Mouse (Mus musculus) midbrain, embryonic 12.5 days (tissue): ENCODE measurements around the gene Patz1. TPM values are rescaled to one million over a fixed set of nuclear protein-coding genes. Genes with fewer than 3 reads are reported as not detected.
A peak's percentile ranks its signal among the peaks of the same experiment; 100 is the strongest.

Experiments
- ATAC-seq: fragments of 200-750 bp; cut with Nextera tagmentation; 2 replicates; pipeline ENCODE4 v1.8.0; 2017; ENCODE audit warnings: low read depth, moderate TSS enrichment, moderate library complexity; ENCODE audit not compliant: low FRiP score
- H3K27ac ChIP-seq: fragments of 300-500 bp; sonication (generic); replicated peaks from 2 replicates; pipeline ENCODE4 v1.5.1; 2016; ENCODE audit warnings: mild to moderate bottlenecking
- H3K27me3 ChIP-seq: fragments of 300-500 bp; sonication (generic); 2 replicates; pipeline ENCODE4 v1.6.1; 2016; ENCODE audit warnings: mild to moderate bottlenecking
- H3K36me3 ChIP-seq: fragments of 300-500 bp; sonication (generic); 2 replicates; pipeline ENCODE4 v1.6.1; 2016
- H3K4me1 ChIP-seq: fragments of 300-500 bp; sonication (generic); 2 replicates; pipeline ENCODE4 v1.6.1; 2016
- H3K4me2 ChIP-seq: fragments of 300-500 bp; sonication (generic); replicated peaks from 2 replicates; pipeline ENCODE4 v1.6.1; 2016; ENCODE audit warnings: mild to moderate bottlenecking, moderate library complexity
- H3K4me3 ChIP-seq: fragments of 300-500 bp; sonication (generic); 2 replicates; pipeline ENCODE4 v1.5.1; 2016; ENCODE audit warnings: mild to moderate bottlenecking
- H3K9ac ChIP-seq: fragments of 300-500 bp; sonication (generic); replicated peaks from 2 replicates; pipeline ENCODE4 v1.6.1; 2016; ENCODE audit warnings: mild to moderate bottlenecking, moderate library complexity
- H3K9me3 ChIP-seq: fragments of 300-500 bp; sonication (generic); 2 replicates; pipeline ENCODE4 v1.6.1; 2016; ENCODE audit warnings: mild to moderate bottlenecking
- WGBS: fragments of 180-500 bp; shearing (Covaris S2); methylation state at CpG from one replicate; pipeline ENCODE4 v1.1.7; 2016; 5-methylcytosine and 5-hydroxymethylcytosine counted together
- polyA plus RNA-seq: library from polyadenylated mRNA; unstranded; fragments of >200 nt; fragmentation: Nextera tagmentation; extraction: Ambion mirVana; gene quantifications from 2 replicates; pipeline ENCODE4 v1.2.1, GENCODE M21; 2016

Patz1 gene
- polyA plus RNA-seq, 1 experiment from 2014 or later, result 140 TPM

GRCm38 (mm10) chr11:3282887-3283286, 5.8 kb upstream of the Patz1 start:
- WGBS, result 82% methylated on average over 6 of the region's 6 CpGs
- Histone ChIP-seq H3K4me1 (peaks cover 9% of the 10 kb centered on the region), H3K4me2 (no peak overlapping the region), H3K27me3 (peaks cover 5% of the 10 kb centered on the region; the same call in 1 of the 2 replicates), H3K36me3 (no peaks in the 10 kb centered on the region), H3K4me3 (no peak overlapping the region), H3K27ac (no peak overlapping the region), H3K9me3 (no peaks in the 10 kb centered on the region), H3K9ac (no peak overlapping the region)
- ATAC-seq, result no peak

DNA sequence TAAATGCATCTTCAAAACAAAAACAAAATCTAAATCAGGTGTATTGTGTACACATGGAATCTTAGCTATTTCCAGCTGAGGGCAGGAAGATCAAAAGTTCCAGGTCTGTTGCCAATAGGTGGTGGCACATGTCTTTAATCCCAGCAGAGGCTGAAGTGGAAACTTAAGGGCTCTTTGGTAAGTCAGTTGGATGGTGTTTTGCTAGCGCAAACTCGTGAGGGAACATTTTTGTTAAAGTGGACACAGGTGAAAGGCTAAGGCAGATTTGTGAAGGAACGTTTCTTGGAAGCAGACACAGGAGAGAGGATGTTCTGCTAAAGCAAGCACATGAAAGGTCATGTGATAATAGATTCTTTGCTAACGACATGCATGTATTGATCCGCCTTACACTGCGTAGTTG, 5.0 kb upstream of the Patz1 start:
- Histone ChIP-seq H3K4me3 (no peak overlapping the region), H3K27me3 (peaks cover 5% of the 10 kb centered on the region; the same call in 1 of the 2 replicates), H3K36me3 (no peaks in the 10 kb centered on the region), H3K27ac (no peak overlapping the region), H3K9me3 (no peaks in the 10 kb centered on the region), H3K4me1 (peaks cover 13% of the 10 kb centered on the region), H3K9ac (no peak overlapping the region), H3K4me2 (no peak overlapping the region)
- WGBS, result 93% methylated on average over 6 of the region's 6 CpGs
- no peak for ATAC-seq

GRCm38 (mm10) chr11:3285940-3286339, 2.7 kb upstream of the Patz1 start:
- Histone ChIP-seq H3K9me3 (no peaks in the 10 kb centered on the region), H3K9ac (no peak overlapping the region), H3K4me1 (peaks cover 13% of the 10 kb centered on the region), H3K36me3 (no peaks in the 10 kb centered on the region), H3K4me2 (no peak overlapping the region), H3K4me3 (no peak overlapping the region), H3K27ac (no peak overlapping the region), H3K27me3 (peaks cover 5% of the 10 kb centered on the region; the same call in 1 of the 2 replicates)
- ATAC-seq, result no peak
- 81% methylated on average over 3 of the region's 3 CpGs for WGBS

DNA sequence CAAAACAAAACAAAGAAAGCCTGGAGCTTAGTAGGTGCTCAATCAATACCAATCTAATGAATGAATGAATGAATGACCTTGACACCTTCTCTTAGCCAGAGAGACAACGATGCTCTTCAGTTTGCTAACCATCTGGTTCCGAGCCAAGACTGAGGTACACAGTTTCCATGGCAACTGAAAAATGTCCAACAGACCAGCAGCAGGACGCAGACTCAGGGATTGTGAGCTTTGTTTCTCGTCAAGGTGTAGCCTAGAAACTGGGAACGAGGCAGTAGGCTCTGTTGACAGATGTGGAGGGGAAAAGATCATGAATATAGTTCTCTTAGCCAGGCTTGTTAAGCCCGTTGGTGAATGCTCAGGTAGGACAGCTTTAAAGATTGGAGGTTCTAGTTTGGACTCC, 1.5 kb upstream of the Patz1 start:
- Histone ChIP-seq H3K4me3 (no peak overlapping the region), H3K9me3 (no peaks in the 10 kb centered on the region), H3K4me1 (peaks cover 13% of the 10 kb centered on the region), H3K9ac (no peak overlapping the region), H3K27ac (no peak overlapping the region), H3K36me3 (no peaks in the 10 kb centered on the region), H3K4me2 (no peak overlapping the region), H3K27me3 (peaks cover 5% of the 10 kb centered on the region; the same call in 1 of the 2 replicates)
- no peak for ATAC-seq
- 30% methylated on average over 6 of the region's 6 CpGs for WGBS

- 64% methylated on average over 5 of the region's 5 CpGs for WGBS
- Histone ChIP-seq H3K4me1 (peaks cover 13% of the 10 kb centered on the region), H3K36me3 (no peaks in the 10 kb centered on the region), H3K4me3 (peak overlapping the region; percentile 74), H3K27me3 (peaks cover 5% of the 10 kb centered on the region; the same call in 1 of the 2 replicates), H3K9me3 (no peaks in the 10 kb centered on the region), H3K4me2 (peak overlapping the region; percentile 99), H3K9ac (peak overlapping the region; percentile 97; the same call in 1 of the 2 replicates), H3K27ac (peak overlapping the region; percentile 100)
- no peak for ATAC-seq
Measured at GRCm38 (mm10) chr11:3287921-3288320, 753 bp upstream of the Patz1 start.

- Histone ChIP-seq H3K27ac (peak overlapping the region; percentile 100), H3K9ac (peak overlapping the region; percentile 97), H3K4me1 (peaks cover 27% of the 10 kb centered on the region), H3K4me2 (peak overlapping the region; percentile 99), H3K9me3 (no peaks in the 10 kb centered on the region), H3K27me3 (peaks cover 5% of the 10 kb centered on the region; the same call in 1 of the 2 replicates), H3K4me3 (peak overlapping the region; percentile 74), H3K36me3 (peaks cover 12% of the 10 kb centered on the region)
- WGBS, result under 1% methylated on average over 31 of the region's 40 CpGs
- peak; percentile 77 for ATAC-seq
Measured at GRCm38 (mm10) chr11:3289302-3289802, 678 bp downstream of the Patz1 start.

- Histone ChIP-seq H3K4me3 (peak overlapping the region; percentile 74), H3K36me3 (peaks cover 19% of the 10 kb centered on the region), H3K4me1 (peaks cover 34% of the 10 kb centered on the region), H3K9ac (peak overlapping the region; percentile 97), H3K4me2 (peak overlapping the region; percentile 99), H3K27me3 (peaks cover 5% of the 10 kb centered on the region; the same call in 1 of the 2 replicates), H3K27ac (peak overlapping the region; percentile 100), H3K9me3 (no peaks in the 10 kb centered on the region)
- under 1% methylated on average over 82 of the region's 92 CpGs for WGBS
- ATAC-seq, result peak; percentile 32
Measured at GRCm38 (mm10) chr11:3289803-3290639, 1.3 kb downstream of the Patz1 start.

DNA sequence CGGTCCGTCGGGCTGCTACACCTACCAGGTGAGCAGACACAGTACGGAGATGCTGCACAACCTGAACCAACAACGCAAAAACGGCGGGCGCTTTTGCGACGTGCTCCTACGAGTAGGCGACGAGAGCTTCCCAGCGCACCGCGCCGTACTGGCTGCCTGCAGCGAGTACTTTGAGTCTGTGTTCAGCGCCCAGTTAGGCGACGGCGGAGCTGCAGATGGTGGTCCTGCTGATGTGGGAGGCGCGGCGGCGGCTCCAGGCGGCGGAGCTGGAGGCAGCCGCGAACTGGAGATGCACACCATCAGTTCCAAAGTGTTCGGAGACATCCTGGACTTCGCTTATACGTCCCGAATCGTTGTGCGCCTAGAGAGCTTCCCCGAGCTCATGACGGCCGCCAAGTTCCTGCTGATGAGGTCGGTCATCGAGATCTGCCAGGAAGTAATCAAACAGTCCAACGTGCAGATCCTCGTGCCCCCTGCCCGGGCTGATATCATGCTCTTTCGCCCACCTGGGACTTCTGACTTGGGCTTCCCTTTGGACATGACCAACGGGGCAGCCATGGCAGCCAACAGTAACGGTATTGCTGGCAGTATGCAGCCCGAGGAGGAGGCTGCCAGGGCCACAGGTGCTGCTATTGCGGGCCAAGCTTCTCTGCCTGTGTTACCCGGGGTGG, 2.1 kb downstream of the Patz1 start:
- Histone ChIP-seq H3K36me3 (peaks cover 27% of the 10 kb centered on the region), H3K4me3 (peak overlapping the region; percentile 74), H3K4me2 (peak overlapping the region; percentile 99), H3K4me1 (peaks cover 41% of the 10 kb centered on the region), H3K9me3 (no peaks in the 10 kb centered on the region), H3K9ac (peak overlapping the region; percentile 97), H3K27me3 (peaks cover 5% of the 10 kb centered on the region; the same call in 1 of the 2 replicates), H3K27ac (peak overlapping the region; percentile 100)
- no peak for ATAC-seq
- WGBS, result under 1% methylated on average over 50 of the region's 50 CpGs

- Histone ChIP-seq H3K4me3 (peak overlapping the region; percentile 74), H3K4me2 (peak overlapping the region; percentile 99), H3K27me3 (peaks cover 5% of the 10 kb centered on the region; the same call in 1 of the 2 replicates), H3K36me3 (peaks cover 34% of the 10 kb centered on the region), H3K9ac (peak overlapping the region; percentile 97), H3K9me3 (no peaks in the 10 kb centered on the region), H3K4me1 (peaks cover 49% of the 10 kb centered on the region), H3K27ac (peak overlapping the region; percentile 100)
- WGBS, result under 1% methylated on average over 26 of the region's 26 CpGs
- no peak for ATAC-seq
Measured at GRCm38 (mm10) chr11:3291311-3292061, 2.8 kb downstream of the Patz1 start.

- H3K27me3 ChIP-seq, result peaks cover 5% of the 10 kb centered on the region; the same call in 1 of the 2 replicates
- H3K27ac ChIP-seq, result peak overlapping the region; percentile 100
- peak overlapping the region; percentile 97 for H3K9ac ChIP-seq
- WGBS, result 2% methylated on average over 8 of the region's 8 CpGs
- H3K4me3 ChIP-seq, result peak overlapping the region; percentile 74
- peak; percentile 5 for ATAC-seq
- H3K4me1 ChIP-seq, result peaks cover 53% of the 10 kb centered on the region
- H3K9me3 ChIP-seq, result no peaks in the 10 kb centered on the region
- H3K4me2 ChIP-seq, result peak overlapping the region; percentile 99
- H3K36me3 ChIP-seq, result peaks cover 39% of the 10 kb centered on the region
Measured at GRCm38 (mm10) chr11:3292062-3292421, 3.4 kb downstream of the Patz1 start.

- Histone ChIP-seq H3K9ac (peak overlapping the region; percentile 97), H3K4me1 (peaks cover 49% of the 10 kb centered on the region), H3K4me3 (peak overlapping the region; percentile 74), H3K27ac (peak overlapping the region; percentile 100), H3K36me3 (peaks cover 47% of the 10 kb centered on the region), H3K4me2 (peak overlapping the region; percentile 99), H3K27me3 (no peaks in the 10 kb centered on the region), H3K9me3 (no peaks in the 10 kb centered on the region)
- WGBS, result under 1% methylated on average over 8 of the region's 8 CpGs
- ATAC-seq, result peak; percentile 67
Measured at GRCm38 (mm10) chr11:3292711-3293249, 4.1 kb downstream of the Patz1 start.
